Mouse (Mus musculus) inflammation-experienced regulatory T-cells (primary cell): Measurements from ENCODE around the gene Slc6a13. TPM values are rescaled to one million over a fixed set of nuclear protein-coding genes. Genes with fewer than 3 reads are reported as not detected.

Experiments used
- polyA plus RNA-seq, 2 experiments: library from polyadenylated mRNA; unstranded; fragments of 100-300 nt; shearing (Covaris generic); gene quantifications; one replicate each; pipeline ENCODE4 v1.2.1; 2017

Gene Slc6a13
- polyA plus RNA-seq = 1 to 10 TPM in 1 of 2 experiments, under 1 TPM in 1; 0.51 to 1.1 TPM

GRCm38 (mm10) chr6:121299954-121300353 is at the start of gene Slc6a13:
Gene Slc6a13, plus strand, starts transcription at chr6:121300227.

DNA sequence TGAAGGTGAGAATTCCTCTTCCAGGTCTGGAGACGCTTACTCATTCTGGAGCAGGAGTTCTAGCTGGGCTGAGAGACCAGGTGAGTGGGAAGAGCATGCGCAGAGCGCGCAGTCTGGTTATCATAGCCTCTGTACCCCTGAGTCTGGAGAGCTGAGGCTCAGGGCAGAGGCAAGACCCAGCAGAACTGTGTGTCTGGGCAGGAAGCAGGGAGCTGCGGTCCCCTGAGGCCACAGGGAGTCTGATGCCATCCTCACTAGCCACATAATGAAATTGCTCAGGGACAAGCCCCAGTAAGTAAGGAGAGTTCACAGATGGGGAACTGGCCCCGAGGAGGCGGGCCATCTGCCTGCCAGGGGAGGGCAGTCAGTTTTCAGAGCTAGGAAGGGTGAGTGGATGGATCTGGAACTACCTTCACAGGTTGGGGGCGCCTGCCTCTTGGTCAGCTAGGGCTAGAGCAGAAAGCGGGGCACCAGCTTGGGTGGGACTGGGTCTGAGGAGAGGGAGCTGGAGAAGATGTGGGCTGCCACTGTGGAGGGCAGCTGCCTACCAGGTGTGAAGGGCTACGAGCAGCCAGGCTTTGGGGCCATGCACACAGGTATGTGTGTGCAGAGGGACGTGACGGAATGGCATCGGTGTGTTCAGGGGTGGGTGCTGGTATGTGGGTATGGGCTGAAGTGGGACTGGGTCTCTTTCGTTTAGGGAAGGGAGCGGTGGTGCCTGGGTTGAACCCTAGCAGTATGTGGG is 43.2 kb downstream of the Slc6a13 start, which contains the start of gene Slc6a12:
TSS of gene Slc6a12 (plus strand) at position 51 of the 745 bp plus-strand sequence.

Other genes starting within 250 kb of the Slc6a13 start
- gene Mical3, start 169.2 kb upstream of the Slc6a13 start, polyA plus RNA-seq = 10 to 100 TPM; 10.1 to 12.5 TPM
- 10 to 100 TPM in 1 of 2 experiments, 1 to 10 TPM in 1; 8.5 to 12.8 TPM for gene Pex26, start 116.6 kb upstream of the Slc6a13 start, polyA plus RNA-seq
- under 1 TPM in 1 of 2 experiments, not detected in 1; 0.13 TPM for gene Tuba8, start 89.5 kb upstream of the Slc6a13 start, polyA plus RNA-seq
- gene Usp18, start 54.3 kb upstream of the Slc6a13 start, polyA plus RNA-seq = 10 to 100 TPM; 51.0 to 59.2 TPM
- under 1 TPM in 1 of 2 experiments, not detected in 1; 0.48 TPM for gene Slc6a12, start 42.8 kb downstream of the Slc6a13 start, polyA plus RNA-seq
- gene Iqsec3, start 173.5 kb downstream of the Slc6a13 start, polyA plus RNA-seq = under 1 TPM in 1 of 2 experiments, not detected in 1; 0.11 TPM